Mouse (Mus musculus): Measurements from ENCODE around the gene Nfe2l2.

- TF ChIP-seq MYOG (IDR thresholded peaks at IDR 0.05; ENCODE audit: control insufficient read depth, extremely low read depth, insufficient read length) (no peak), CEBPB (IDR thresholded peaks at IDR 0.05; ENCODE audit: low read depth) (no peak), CTCF (IDR thresholded peaks at IDR 0.05; ENCODE audit: control insufficient read depth, insufficient read depth, insufficient read length) (no peak), MYOD1 (IDR thresholded peaks at IDR 0.05; ENCODE audit: control insufficient read depth, insufficient read length, low read depth) (no peak), USF1 (IDR thresholded peaks at IDR 0.05; ENCODE audit: low read depth) (no peak), MAX (IDR thresholded peaks at IDR 0.05) (no peak), FOSL1 (IDR thresholded peaks at IDR 0.05; ENCODE audit: insufficient read depth, low read length, poor library complexity, severe bottlenecking) (no peak)
Measured at GRCm38 (mm10) chr2:75637361-75637760, 67.1 kb downstream of the Nfe2l2 start.
